Mouse (Mus musculus) spleen, adult 18-20 months (tissue): ENCODE measurements at regions not wholly inside any gene's neighbourhood (a gene's known extent, or its start where the extent isn't known, plus 50 kb on each side); places are given as distances from the start of the nearest gene placed in this dataset.

Source experiments
- DNase-seq, 2 experiments: peaks; one replicate each; pipeline ENCODE4 v3.0.0; 2022; ENCODE audit warnings: mixed read lengths in 2 of 2

DNA sequence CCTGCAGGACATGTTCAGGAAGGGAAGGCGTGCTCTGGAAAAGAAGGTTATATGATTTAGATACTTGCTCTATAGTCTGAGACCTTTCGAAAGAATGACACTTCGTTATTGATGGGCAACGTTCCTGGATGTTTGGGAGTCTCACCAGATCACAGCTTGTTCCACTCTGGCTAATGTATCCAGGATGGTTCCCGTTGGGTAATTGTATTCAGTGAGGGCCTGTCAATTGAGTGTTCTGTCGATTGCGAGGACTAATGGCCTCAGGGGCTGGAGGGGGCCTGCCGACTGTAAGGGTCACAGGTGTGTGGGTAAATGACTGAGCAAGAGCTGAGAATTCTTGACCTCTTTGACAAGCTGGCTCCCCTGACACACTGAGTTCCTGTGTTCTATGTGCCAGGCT is 62.4 kb upstream of the Sdk2 start:
- DNase-seq, result no peak

DNA sequence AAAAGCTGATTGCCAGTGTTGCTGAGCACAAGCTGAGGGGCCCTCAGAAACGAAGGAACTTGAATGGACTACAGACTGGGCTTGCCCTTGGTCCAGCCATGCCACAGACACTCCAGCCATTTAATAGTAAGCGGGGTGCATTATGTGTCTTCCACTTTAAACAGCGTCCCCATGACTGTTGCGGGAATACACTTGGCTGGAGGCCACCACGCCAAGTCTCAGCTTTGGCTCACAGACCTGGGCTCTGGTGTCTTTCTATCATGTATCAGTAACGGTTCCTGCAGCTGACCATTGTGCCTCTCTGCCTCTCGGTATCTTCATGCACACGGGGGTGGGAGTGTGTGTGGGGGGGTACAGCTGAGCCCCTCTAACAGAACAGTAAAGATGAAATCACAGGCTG is 62.0 kb upstream of the Sdk2 start:
- no peak for DNase-seq

DNA sequence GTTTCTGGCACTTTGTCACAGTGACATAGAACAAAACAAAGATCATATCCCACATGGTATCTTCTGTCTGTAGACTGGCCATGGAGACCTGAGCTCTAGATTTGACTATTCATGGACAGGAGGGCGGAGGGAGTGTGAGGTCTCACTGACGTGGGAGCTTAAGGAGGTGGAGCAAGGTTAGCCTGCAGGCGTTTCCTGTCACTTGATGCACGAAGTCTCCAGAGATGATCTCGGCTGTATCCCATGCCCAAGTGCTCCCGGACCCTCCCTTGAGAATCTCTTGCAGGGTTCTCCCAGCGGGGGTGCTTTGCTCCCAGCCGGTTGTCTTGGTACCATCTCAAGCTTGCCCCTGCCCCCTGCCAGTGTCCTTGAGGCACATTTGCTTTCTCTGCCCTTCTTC is 60.6 kb upstream of the Sdk2 start:
- no peak for DNase-seq

DNA sequence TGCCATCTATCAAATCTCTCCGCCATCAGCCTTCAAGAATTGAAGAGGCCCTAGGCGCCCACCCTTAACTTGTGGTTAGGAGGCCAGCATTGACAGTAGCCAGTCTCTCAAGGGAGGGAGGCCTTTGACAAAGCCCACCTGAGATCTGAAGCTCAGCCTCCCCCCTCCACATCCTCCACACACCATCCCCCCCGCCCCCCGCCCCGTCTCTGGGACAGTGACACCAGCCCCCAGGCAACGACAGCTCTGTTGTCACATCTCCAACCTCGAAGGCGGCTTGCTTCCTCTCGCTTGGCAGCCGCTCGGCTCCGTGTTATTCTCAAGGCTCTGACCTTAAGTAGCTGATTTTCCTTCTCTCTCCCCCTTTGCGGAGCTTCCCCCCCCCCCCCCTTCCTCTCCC is 55.3 kb upstream of the Sdk2 start:
- no peak for DNase-seq

DNA sequence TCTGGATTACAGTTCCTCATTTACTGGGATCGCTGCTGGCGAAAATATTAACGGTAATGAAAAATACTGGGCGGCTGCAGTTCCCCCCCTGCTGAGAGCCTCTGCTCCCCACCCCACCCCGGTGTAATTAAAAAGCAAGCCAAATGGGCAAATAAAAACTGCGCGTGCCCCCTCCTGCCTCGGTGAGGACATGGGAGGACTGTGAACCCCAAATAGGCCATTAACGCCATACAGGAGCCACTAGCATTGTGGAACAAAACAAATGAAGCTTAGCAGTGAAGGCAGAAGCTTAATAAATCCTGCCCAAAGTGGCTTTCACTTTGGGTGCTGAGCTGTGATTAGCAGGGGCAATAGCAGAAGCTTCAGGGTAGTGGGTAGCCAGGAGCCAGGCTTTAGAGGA is 52.3 kb upstream of the Sdk2 start:
- DNase-seq, result no peak
